Mouse (Mus musculus) lung, postnatal 0 days (tissue): ENCODE results near the gene Ubr4. TPM values are rescaled to one million over a fixed set of nuclear protein-coding genes. Genes with fewer than 3 reads are reported as not detected.

Experiments used
- ATAC-seq: fragments of 200-750 bp; cut with Nextera tagmentation; 2 replicates; pipeline ENCODE4 v1.8.0; 2017; ENCODE audit warnings: moderate library complexity
- DNase-seq: peaks from one replicate; pipeline ENCODE4 v3.0.0-alpha.2; 2016; ENCODE audit warnings: low spot score
- H3K27ac ChIP-seq: fragments of 300-500 bp; sonication (generic); 2 replicates; pipeline ENCODE4 v1.5.1; 2014; ENCODE audit warnings: antibody characterized with exemption, mild to moderate bottlenecking, low read length, mixed read lengths
- H3K27me3 ChIP-seq: fragments of 300-500 bp; sonication (generic); replicated peaks from 2 replicates; pipeline ENCODE4 v1.6.1; 2014; ENCODE audit warnings: low read length, mixed read lengths; ENCODE audit not compliant: insufficient read depth
- H3K36me3 ChIP-seq: fragments of 300-500 bp; sonication (generic); 2 replicates; pipeline ENCODE4 v1.6.1; 2014; ENCODE audit warnings: low read length, mixed read lengths; ENCODE audit not compliant: insufficient read depth
- H3K4me1 ChIP-seq: fragments of 300-500 bp; sonication (generic); 2 replicates; pipeline ENCODE4 v1.6.1; 2014; ENCODE audit warnings: antibody characterized with exemption, low read depth, low read length, mixed read lengths; ENCODE audit not compliant: insufficient read depth
- H3K4me2 ChIP-seq: fragments of 300-500 bp; sonication (generic); replicated peaks from 2 replicates; pipeline ENCODE4 v1.6.1; 2014; ENCODE audit warnings: low read depth, mild to moderate bottlenecking, low read length, moderate library complexity, mixed read lengths
- H3K4me3 ChIP-seq: fragments of 300-500 bp; sonication (generic); 2 replicates; pipeline ENCODE4 v1.5.1; 2014; ENCODE audit warnings: low read depth, low read length
- H3K9ac ChIP-seq: fragments of 300-500 bp; sonication (generic); replicated peaks from 2 replicates; pipeline ENCODE4 v1.6.1; 2014; ENCODE audit warnings: low read depth, mild to moderate bottlenecking
- H3K9me3 ChIP-seq: fragments of 300-500 bp; sonication (generic); 2 replicates; pipeline ENCODE4 v1.6.1; 2016; ENCODE audit warnings: low read length, mixed read lengths
- CTCF ChIP-seq: IDR thresholded peaks from 2 replicates; pipeline ENCODE4 v1.5.1; 2016; ENCODE audit warnings: antibody characterized with exemption, mild to moderate bottlenecking
- EP300 ChIP-seq: IDR thresholded peaks from 2 replicates; pipeline ENCODE4 v1.6.1; 2016; ENCODE audit warnings: antibody characterized with exemption, mild to moderate bottlenecking, control low read depth
- WGBS: fragments of 180-500 bp; shearing (Covaris S2); extraction: QIAGEN DNeasy Blood & Tissue Kit; methylation state at CpG from one replicate; pipeline ENCODE4 v1.1.7; 2014; 5-methylcytosine and 5-hydroxymethylcytosine counted together
- polyA plus RNA-seq: library from polyadenylated mRNA; unstranded; fragments of >200 nt; fragmentation: Nextera tagmentation; extraction: Ambion mirVana; gene quantifications from 2 replicates; pipeline ENCODE4 v1.2.1, GENCODE M21; 2015

The Ubr4 gene
- polyA plus RNA-seq, 1 experiment from 2014 or later = 50.8 TPM

DNA sequence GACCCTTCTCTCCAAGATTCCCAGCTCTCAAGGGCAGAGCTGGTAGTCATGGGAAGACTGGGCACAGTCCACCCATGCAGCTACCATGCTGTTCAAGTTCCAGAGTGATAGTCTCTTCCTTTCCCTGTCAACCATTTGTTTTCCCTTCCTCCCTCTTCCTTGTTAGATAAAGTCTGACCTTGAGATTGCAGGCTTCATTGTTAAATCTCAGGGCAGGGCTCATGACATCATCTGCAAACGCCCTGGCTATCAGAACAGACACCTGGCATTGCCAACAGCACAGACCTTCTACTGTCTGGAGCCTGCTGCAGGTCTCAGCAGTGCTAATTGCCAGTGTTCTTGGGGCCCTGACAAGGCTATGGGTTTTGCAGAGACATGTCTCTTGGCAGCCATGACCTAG, 129.0 kb downstream of the Ubr4 start:
- no peaks in the 10 kb centered on the region for H3K27me3 ChIP-seq
- 68% methylated on average over 1 of the region's 1 CpGs for WGBS
- TF ChIP-seq EP300 (no peak), CTCF (no peak)
- H3K9me3 ChIP-seq = no peaks in the 10 kb centered on the region
- no peaks in the 10 kb centered on the region for H3K4me1 ChIP-seq
- H3K9ac ChIP-seq = no peak overlapping the region
- peaks cover 71% of the 10 kb centered on the region for H3K36me3 ChIP-seq
- no peak overlapping the region for H3K4me3 ChIP-seq
- H3K27ac ChIP-seq = no peak overlapping the region
- no peak for DNase-seq
- peak; percentile 43 for ATAC-seq
- no peak overlapping the region for H3K4me2 ChIP-seq

- Histone ChIP-seq H3K27me3 (no peaks in the 10 kb centered on the region), H3K9me3 (no peaks in the 10 kb centered on the region), H3K27ac (no peak overlapping the region), H3K9ac (no peak overlapping the region), H3K4me3 (no peak overlapping the region), H3K36me3 (peaks cover 68% of the 10 kb centered on the region), H3K4me2 (no peak overlapping the region), H3K4me1 (no peaks in the 10 kb centered on the region)
- DNase-seq (no peak), ATAC-seq (no peak)
- 78% methylated on average over 8 of the region's 8 CpGs for WGBS
- TF ChIP-seq EP300 = no peak
- TF ChIP-seq CTCF = no peak
Observed at GRCm38 (mm10) chr4:139483461-139484105, 131.2 kb downstream of the Ubr4 start.

DNA sequence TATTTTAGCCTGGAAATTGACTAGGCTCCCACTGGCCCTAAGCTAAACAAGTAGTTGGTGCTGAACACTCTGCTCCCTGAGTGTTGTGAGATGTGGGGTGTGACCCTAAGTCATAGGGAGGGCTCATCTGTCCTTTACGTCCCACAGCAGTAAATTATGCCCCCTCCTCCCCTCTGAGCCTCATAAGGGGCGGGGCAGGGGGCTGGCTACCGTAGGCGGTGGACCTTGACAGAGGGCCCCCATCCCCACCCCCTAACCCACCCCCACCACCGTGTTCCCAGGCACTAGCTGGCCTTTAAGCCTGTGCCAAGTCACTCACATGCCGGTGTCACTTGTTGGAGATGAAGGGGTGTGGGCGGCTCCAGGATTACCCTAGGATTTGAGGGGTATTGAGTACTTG, 132.1 kb downstream of the Ubr4 start:
- 71% methylated on average over 7 of the region's 7 CpGs for WGBS

GRCm38 (mm10) chr4:139487085-139487484, 134.7 kb downstream of the Ubr4 start:
- Histone ChIP-seq H3K9me3 (no peaks in the 10 kb centered on the region), H3K27ac (no peak overlapping the region), H3K9ac (no peak overlapping the region), H3K4me2 (no peak overlapping the region), H3K36me3 (peaks cover 45% of the 10 kb centered on the region), H3K4me1 (no peaks in the 10 kb centered on the region), H3K27me3 (no peaks in the 10 kb centered on the region), H3K4me3 (no peak overlapping the region)
- WGBS = 63% methylated on average over 10 of the region's 10 CpGs
- no peak for DNase-seq
- no peak for TF ChIP-seq CTCF
- TF ChIP-seq EP300 = no peak
- ATAC-seq = no peak

More for the DNA sequence above, 132.1 kb downstream of the Ubr4 start:
- no peak for TF ChIP-seq EP300
- TF ChIP-seq CTCF = no peak
- H3K36me3 ChIP-seq = peaks cover 62% of the 10 kb centered on the region
- H3K4me3 ChIP-seq = no peak overlapping the region
- H3K4me2 ChIP-seq = no peak overlapping the region
- no peak for ATAC-seq
- H3K9ac ChIP-seq = no peak overlapping the region
- H3K4me1 ChIP-seq = no peaks in the 10 kb centered on the region
- H3K27me3 ChIP-seq = no peaks in the 10 kb centered on the region
- H3K9me3 ChIP-seq = no peaks in the 10 kb centered on the region
- DNase-seq = no peak
- H3K27ac ChIP-seq = no peak overlapping the region

GRCm38 (mm10) chr4:139488325-139488724, 135.9 kb downstream of the Ubr4 start:
- H3K4me3 ChIP-seq = no peak overlapping the region
- no peak for ATAC-seq
- H3K27me3 ChIP-seq = no peaks in the 10 kb centered on the region
- H3K36me3 ChIP-seq = peaks cover 35% of the 10 kb centered on the region
- H3K9me3 ChIP-seq = no peaks in the 10 kb centered on the region
- TF ChIP-seq EP300 (no peak), CTCF (no peak)
- no peak overlapping the region for H3K4me2 ChIP-seq
- H3K27ac ChIP-seq = no peak overlapping the region
- no peaks in the 10 kb centered on the region for H3K4me1 ChIP-seq
- 92% methylated on average over 5 of the region's 5 CpGs for WGBS
- DNase-seq = no peak
- H3K9ac ChIP-seq = no peak overlapping the region

- 77% methylated on average over 1 of the region's 1 CpGs for WGBS
- no peak for ATAC-seq
- H3K36me3 ChIP-seq = peaks cover 29% of the 10 kb centered on the region
Observed at GRCm38 (mm10) chr4:139489946-139490345, 137.5 kb downstream of the Ubr4 start.

More at GRCm38 (mm10) chr4:139489946-139490345, 137.5 kb downstream of the Ubr4 start:
- H3K4me2 ChIP-seq = no peak overlapping the region
- no peak overlapping the region for H3K4me3 ChIP-seq
- no peaks in the 10 kb centered on the region for H3K9me3 ChIP-seq
- H3K4me1 ChIP-seq = no peaks in the 10 kb centered on the region
- no peak overlapping the region for H3K27ac ChIP-seq
- no peak for TF ChIP-seq CTCF
- TF ChIP-seq EP300 = no peak
- no peak overlapping the region for H3K9ac ChIP-seq
- H3K27me3 ChIP-seq = no peaks in the 10 kb centered on the region
- no peak for DNase-seq
